Mouse (Mus musculus) C2C12 (cell line): ENCODE measurements around the gene Fau. TPM values are rescaled to one million over a fixed set of nuclear protein-coding genes. Genes with fewer than 3 reads are reported as not detected.

ENCODE experiments used
- H3K27me3 ChIP-seq: one replicate; pipeline ENCODE4 v1.6.1; 2011; ENCODE audit not compliant: control insufficient read depth, insufficient read depth, insufficient read length
- H3K36me3 ChIP-seq: one replicate; pipeline ENCODE4 v1.6.1; 2011; ENCODE audit not compliant: control insufficient read depth, insufficient read depth
- H3K4me3 ChIP-seq: one replicate; pipeline ENCODE4 v1.5.1; 2011; ENCODE audit warnings: mild to moderate bottlenecking, control low read depth; ENCODE audit not compliant: poor library complexity, insufficient read depth, severe bottlenecking
- H3K79me2 ChIP-seq: one replicate; pipeline ENCODE4 v1.6.1; 2011; ENCODE audit not compliant: control insufficient read depth, insufficient read depth
- H3K79me3 ChIP-seq: one replicate; pipeline ENCODE4 v1.6.1; 2011; ENCODE audit warnings: low read depth, control low read depth
- H3ac ChIP-seq: one replicate; pipeline ENCODE3; 2011; ENCODE audit warnings: low read depth; ENCODE audit not compliant: control insufficient read depth, insufficient read length
- CEBPB ChIP-seq: IDR thresholded peaks from one replicate; pipeline ENCODE4 v1.6.1; 2011; ENCODE audit warnings: low read depth, mild to moderate bottlenecking, control low read depth, moderate library complexity
- CTCF ChIP-seq: IDR thresholded peaks from one replicate; pipeline ENCODE4 v1.5.1; 2011; ENCODE audit not compliant: control insufficient read depth, insufficient read depth, insufficient read length
- FOSL1 ChIP-seq: IDR thresholded peaks from one replicate; pipeline ENCODE4 v1.8.0; 2011; ENCODE audit warnings: mild to moderate bottlenecking, low read length; ENCODE audit not compliant: poor library complexity, insufficient read depth, severe bottlenecking
- MAX ChIP-seq: IDR thresholded peaks from one replicate; pipeline ENCODE4 v1.6.1; 2011; ENCODE audit warnings: mild to moderate bottlenecking, control low read depth
- MYOD1 ChIP-seq: IDR thresholded peaks from one replicate; pipeline ENCODE4 v1.6.1; 2011; ENCODE audit warnings: low read depth; ENCODE audit not compliant: control insufficient read depth, insufficient read length
- MYOG ChIP-seq: IDR thresholded peaks from one replicate; pipeline ENCODE4 v1.6.1; 2011; ENCODE audit not compliant: control insufficient read depth, insufficient read length; ENCODE audit errors: extremely low read depth
- USF1 ChIP-seq: IDR thresholded peaks from one replicate; pipeline ENCODE4 v1.6.1; 2011; ENCODE audit warnings: low read depth, mild to moderate bottlenecking, control low read depth, moderate library complexity
- polyA plus RNA-seq: library from polyadenylated mRNA; unstranded; fragments of >200 nt; fragmentation: generic; extraction: Trizol; gene quantifications from one replicate; pipeline ENCODE4 v1.2.1, GENCODE M21; 2012; ENCODE audit warnings: missing spikeins

Fau gene
- polyA plus RNA-seq, 1 experiment: 2,541 TPM

DNA sequence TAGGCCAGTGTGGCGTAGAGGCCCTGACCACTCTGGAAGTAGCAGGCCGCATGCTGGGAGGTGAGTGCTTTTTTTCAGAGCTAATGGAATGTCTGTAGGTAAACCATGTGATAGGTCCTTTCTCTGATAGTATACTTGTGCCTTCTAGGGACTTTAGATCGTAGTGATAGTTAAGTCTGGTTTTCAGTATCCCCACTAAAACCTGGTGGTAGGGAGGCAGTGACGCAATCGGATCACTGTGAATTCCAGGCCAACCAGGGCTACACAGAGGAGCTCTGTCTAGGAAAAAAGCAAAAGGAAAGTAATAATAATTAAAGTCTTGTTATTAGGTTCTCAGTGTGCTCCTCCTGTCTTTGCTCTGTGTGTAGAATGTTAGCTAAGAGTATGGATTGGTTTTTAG, 869 bp downstream of the Fau start:
- H3K27me3 ChIP-seq: no peaks in the 10 kb centered on the region
- H3K36me3 ChIP-seq: peaks cover 28% of the 10 kb centered on the region
- peaks cover 76% of the 10 kb centered on the region for H3K79me2 ChIP-seq
- TF ChIP-seq CEBPB: peak; percentile 58
- no peak for TF ChIP-seq CTCF
- peak overlapping the region; percentile 69 for H3ac ChIP-seq
- peaks cover 50% of the 10 kb centered on the region for H3K79me3 ChIP-seq
- peak overlapping the region; percentile 98 for H3K4me3 ChIP-seq

DNA sequence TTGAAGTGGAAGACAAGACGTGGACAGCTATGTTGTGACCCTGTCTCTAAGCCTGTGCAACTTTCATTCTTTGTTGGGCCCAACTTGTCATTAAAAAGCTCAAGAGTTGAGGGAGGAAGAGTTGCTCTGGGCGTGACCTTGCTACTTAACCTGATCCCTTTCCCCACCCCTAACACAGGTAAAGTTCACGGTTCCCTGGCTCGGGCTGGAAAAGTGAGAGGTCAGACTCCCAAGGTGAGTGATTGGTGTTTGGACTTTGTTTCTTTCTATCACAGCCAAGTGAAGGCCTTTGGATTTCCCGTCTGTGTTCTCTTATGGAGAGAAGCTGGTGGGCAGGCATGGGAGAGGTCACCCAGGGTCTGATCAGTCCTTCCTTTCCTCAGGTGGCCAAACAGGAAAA, 1.3 kb downstream of the Fau start:
- H3K79me2 ChIP-seq: peaks cover 76% of the 10 kb centered on the region
- peaks cover 23% of the 10 kb centered on the region for H3K36me3 ChIP-seq
- TF ChIP-seq MAX: no peak
- H3K27me3 ChIP-seq: no peaks in the 10 kb centered on the region
- H3K79me3 ChIP-seq: peaks cover 50% of the 10 kb centered on the region
- peak overlapping the region; percentile 98 for H3K4me3 ChIP-seq
- H3ac ChIP-seq: peak overlapping the region; percentile 62

DNA sequence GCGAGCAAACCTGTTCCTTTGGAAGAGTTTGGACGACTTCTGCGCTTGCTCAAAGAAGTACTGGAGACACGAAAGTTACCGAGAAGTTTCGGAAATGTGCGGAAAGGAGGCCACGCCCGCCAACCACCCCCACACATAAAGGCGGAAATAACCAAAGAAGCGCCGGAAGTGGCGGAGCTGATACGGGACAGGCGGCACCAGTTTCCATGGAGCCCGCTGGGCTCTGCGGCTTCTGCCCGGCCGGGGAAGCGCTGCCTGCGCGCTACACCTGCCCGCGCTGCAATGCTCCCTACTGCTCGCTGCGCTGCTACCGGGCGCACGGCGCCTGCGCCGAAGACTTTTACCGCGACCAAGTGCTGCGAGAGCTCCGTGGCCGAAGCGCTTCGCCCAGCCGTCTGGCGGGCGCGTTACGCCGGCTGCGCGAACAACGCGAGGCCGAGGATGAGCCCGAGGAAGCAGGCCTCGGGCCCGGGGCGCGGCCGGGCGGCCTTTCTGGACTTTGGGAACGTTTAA, 3.4 kb downstream of the Fau start, which contains the start of gene Znhit2:
Gene Znhit2, plus strand, starts transcription at position 172 of the 513 bp plus-strand sequence.
- Histone ChIP-seq H3ac (peak within 1 kb of the TSS; percentile 93), H3K36me3 (peaks cover 10% of the 10 kb centered on the region), H3K79me3 (peaks cover 43% of the 10 kb centered on the region), H3K4me3 (peak within 1 kb of the TSS; percentile 95), H3K79me2 (peaks cover 56% of the 10 kb centered on the region), H3K27me3 (no peaks in the 10 kb centered on the region)
- no peak for TF ChIP-seq CEBPB
- no peak for TF ChIP-seq MAX
- no peak for TF ChIP-seq MYOD1

DNA sequence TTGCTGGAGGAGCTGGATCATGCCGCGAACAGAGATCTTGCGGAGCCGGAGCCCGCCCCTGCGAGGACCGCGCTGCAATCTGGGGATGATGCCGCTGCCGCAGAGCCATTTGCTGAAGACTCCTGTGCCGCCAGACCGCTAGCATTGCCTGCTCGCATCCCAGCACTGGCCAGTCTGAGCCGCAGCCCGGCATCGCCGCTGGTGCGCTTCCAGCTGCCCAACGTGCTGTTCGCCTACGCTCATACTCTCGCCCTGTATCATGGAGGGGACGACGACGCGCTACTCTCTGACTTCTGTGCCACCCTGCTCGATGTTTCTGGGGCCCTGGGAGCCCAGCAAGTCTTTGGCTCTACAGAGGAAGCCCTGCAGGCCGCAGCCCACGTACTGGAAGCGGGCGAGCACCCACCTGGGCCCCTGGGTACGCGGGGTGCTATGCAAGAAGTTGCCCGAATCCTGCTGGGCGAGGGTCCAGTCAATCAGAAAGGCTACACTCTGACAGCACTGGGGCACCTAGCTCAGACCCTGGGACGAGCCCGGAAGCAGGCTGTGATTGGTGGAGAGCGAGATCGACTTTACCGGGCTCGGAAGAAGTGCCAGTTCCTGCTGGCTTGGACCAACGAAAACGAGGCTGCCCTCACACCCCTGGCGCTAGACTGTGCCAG, 4.1 kb downstream of the Fau start:
- H3K4me3 ChIP-seq: peak overlapping the region; percentile 95

DNA sequence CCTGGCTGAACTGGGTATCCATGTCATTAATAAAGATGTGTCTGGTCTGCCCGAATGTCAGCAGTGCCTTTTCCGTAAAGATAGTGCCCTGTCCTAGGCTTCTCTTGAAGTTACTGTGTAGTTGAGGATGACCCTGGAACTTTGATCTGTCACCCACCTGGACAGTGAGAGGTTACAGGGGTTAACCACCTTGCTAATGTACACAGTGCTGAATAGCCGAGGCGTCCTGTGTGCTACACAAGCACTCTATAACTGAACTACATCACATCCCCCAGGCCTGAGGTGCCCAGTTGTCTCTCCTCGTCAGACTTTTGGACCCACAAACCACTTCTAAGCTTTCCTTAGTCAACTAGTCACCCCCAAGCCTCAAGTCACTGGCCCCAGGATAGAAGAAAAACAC, 4.8 kb downstream of the Fau start:
- Histone ChIP-seq H3ac (peak overlapping the region; percentile 93), H3K27me3 (no peaks in the 10 kb centered on the region), H3K79me2 (peaks cover 43% of the 10 kb centered on the region), H3K79me3 (peaks cover 30% of the 10 kb centered on the region), H3K36me3 (peaks cover 10% of the 10 kb centered on the region), H3K4me3 (peak overlapping the region; percentile 95)
- TF ChIP-seq MAX: no peak
- no peak for TF ChIP-seq FOSL1
- no peak for TF ChIP-seq MYOG
- TF ChIP-seq CEBPB: no peak
- TF ChIP-seq MYOD1: no peak
- no peak for TF ChIP-seq CTCF
- no peak for TF ChIP-seq USF1

More for the DNA sequence above, 4.1 kb downstream of the Fau start:
- no peak for TF ChIP-seq CTCF
- no peak for TF ChIP-seq FOSL1
- no peak for TF ChIP-seq USF1
- TF ChIP-seq CEBPB: no peak
- no peak for TF ChIP-seq MYOG
- H3K79me3 ChIP-seq: peaks cover 37% of the 10 kb centered on the region
- H3K79me2 ChIP-seq: peaks cover 49% of the 10 kb centered on the region
- peaks cover 10% of the 10 kb centered on the region for H3K36me3 ChIP-seq
- H3K27me3 ChIP-seq: no peaks in the 10 kb centered on the region
- H3ac ChIP-seq: peak overlapping the region; percentile 93

DNA sequence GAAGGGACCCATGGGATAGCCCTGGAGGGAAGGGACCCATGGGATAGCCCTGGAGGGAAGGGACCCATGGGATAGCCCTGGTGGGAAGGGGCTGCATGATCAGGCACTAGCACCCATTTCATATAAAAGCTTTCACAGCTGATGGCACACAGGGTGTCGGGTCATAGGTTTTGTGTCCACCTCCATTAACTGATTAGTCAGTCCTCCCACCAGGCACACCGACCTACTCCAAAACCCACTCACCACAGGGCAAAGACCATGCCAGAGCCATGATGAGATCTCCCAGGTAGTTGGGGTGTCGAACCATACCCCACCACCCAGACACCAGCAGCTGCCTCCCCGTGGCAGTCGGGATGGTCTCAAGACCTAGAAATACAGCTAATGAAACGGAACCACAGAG, 5.4 kb downstream of the Fau start:
- peaks cover 26% of the 10 kb centered on the region for H3K79me3 ChIP-seq
- no peak overlapping the region for H3K4me3 ChIP-seq
- peaks cover 36% of the 10 kb centered on the region for H3K79me2 ChIP-seq
- peaks cover 10% of the 10 kb centered on the region for H3K36me3 ChIP-seq
- H3ac ChIP-seq: no peak overlapping the region
- no peak for TF ChIP-seq FOSL1
- no peaks in the 10 kb centered on the region for H3K27me3 ChIP-seq

DNA sequence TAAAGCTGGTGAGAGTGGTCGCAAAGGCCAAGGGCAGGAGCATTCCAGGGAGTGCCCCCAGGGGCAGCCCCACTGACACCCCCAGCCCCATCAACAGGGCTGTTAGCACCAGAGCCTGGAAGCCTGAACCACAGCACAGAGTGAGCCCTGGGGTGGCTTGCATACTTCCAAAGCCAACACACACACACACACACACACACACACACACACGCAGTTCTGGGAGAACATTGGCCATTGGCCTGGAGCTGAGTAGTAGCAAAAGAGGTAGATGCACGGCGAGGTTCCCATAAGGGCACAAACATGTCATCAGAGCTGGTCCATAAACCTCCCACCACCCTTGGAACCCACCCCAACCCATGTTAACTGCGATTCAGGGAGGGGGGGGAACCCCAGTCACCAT, 8.9 kb downstream of the Fau start:
- Histone ChIP-seq H3K4me3 (peak overlapping the region; percentile 30), H3K27me3 (no peaks in the 10 kb centered on the region), H3K79me2 (peaks cover 18% of the 10 kb centered on the region), H3K36me3 (peaks cover 9% of the 10 kb centered on the region), H3K79me3 (peaks cover 13% of the 10 kb centered on the region), H3ac (peak overlapping the region; percentile 47)
- no peak for TF ChIP-seq FOSL1
- no peak for TF ChIP-seq CTCF
- TF ChIP-seq MYOD1: no peak
- TF ChIP-seq MAX: no peak
- no peak for TF ChIP-seq CEBPB
- TF ChIP-seq MYOG: no peak
- TF ChIP-seq USF1: no peak
